Mouse (Mus musculus) liver (tissue): ENCODE data around the gene Cstad.

Experiments
- DNase-seq: peaks from one replicate; pipeline ENCODE4 v3.0.0-alpha.2; 2020; ENCODE audit warnings: mixed read lengths

The Cstad gene

GRCm38 (mm10) chr2:30594641-30595379 lies at the start of gene Cstad:
Gene Cstad, plus strand, starts transcription at chr2:30595040.
- peak; percentile 67 for DNase-seq

DNA sequence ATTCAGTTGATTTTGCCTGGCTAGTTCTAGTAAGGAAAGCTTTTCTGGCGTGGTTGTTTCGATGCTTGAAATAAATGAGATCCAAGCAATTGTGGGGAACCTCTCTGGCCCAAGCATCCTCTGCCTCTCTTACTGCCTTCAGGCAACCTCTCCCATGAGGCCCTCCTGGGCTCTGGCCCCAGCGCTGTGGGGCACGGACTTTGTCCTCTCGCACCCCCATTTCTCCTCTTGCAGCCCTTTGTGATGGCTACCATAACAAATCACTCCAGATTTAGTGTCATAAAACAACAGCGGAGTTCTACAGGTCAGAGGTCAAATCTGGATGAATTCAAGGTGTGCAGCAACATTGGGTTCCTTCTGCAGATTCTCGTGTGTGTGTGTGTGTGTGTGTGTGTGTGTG lies 49.1 kb upstream of the Cstad start:
- DNase-seq = no peak

DNA sequence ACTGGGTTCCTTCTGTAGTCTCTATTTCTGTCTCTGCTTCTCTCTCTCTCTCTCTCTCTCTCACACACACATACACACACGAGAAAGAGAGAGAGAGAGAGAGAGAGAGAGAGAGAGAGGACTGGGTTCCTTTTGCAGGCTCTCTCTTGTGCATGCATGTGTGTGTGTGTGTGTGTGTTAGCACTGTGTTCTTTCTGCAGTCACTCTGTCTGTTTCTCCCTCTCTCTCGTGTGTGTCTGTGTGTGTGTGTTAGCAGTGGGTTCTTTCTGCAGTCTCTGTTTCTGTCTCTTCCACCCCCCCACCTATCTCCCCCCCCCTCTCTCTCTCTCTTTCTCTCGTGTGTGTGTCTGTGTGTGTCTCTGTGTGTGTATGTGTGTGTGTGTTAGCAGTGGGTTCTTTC lies 48.6 kb upstream of the Cstad start:
- no peak for DNase-seq

- DNase-seq = peak; percentile 36
Observed at GRCm38 (mm10) chr2:30547455-30548217, 47.2 kb upstream of the Cstad start.

- DNase-seq = no peak
Observed at GRCm38 (mm10) chr2:30551579-30551978, 43.3 kb upstream of the Cstad start.

- no peak for DNase-seq
Observed at GRCm38 (mm10) chr2:30553851-30554540, 40.8 kb upstream of the Cstad start.

GRCm38 (mm10) chr2:30555257-30555656 lies 39.6 kb upstream of the Cstad start:
- DNase-seq = no peak

- no peak for DNase-seq
Observed at GRCm38 (mm10) chr2:30556495-30556894, 38.3 kb upstream of the Cstad start.

DNA sequence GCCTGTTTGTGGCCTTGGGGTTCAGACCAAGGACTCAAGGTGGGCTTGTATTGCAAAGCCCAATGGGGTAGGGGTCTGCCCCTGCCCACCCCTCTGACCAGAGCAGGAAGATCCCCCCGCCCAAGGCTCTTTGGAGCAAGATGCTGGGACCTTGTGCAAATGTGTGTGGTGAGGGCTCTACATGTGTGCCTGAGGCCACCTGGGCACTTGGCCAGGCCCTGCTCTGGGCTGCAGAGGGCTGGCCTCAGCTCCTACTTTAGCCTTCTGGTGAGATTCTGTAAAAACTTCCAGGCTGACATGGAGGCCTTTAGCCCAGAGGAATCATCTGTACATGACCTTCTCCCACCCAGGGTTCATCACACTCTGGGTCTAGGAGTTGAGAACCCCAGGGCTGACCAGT lies 35.3 kb upstream of the Cstad start:
- DNase-seq = no peak

GRCm38 (mm10) chr2:30562553-30562952 lies 32.3 kb upstream of the Cstad start:
- no peak for DNase-seq

GRCm38 (mm10) chr2:30571647-30572046 lies 23.2 kb upstream of the Cstad start:
- DNase-seq = no peak

GRCm38 (mm10) chr2:30573522-30573921 lies 21.3 kb upstream of the Cstad start:
- no peak for DNase-seq

DNA sequence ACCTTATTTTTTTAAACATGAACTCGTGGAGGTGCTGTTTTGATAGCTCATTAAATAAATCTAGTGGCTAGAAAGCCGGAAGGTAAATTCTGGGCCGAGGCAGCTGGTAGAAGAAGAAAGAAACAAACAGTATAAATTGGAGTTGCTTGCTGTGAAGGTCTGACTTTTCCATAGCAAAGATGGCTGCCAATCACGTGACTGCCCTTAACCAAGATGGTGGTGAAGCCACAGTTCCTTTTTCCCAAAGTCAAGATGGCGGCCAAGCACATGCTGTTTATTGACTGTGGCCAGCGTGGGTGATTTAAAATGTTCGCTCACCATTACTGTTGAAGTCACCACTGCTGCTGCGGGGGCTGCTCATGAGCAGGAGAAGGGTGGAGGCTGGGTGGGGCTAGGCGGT lies 17.8 kb upstream of the Cstad start:
- no peak for DNase-seq

DNA sequence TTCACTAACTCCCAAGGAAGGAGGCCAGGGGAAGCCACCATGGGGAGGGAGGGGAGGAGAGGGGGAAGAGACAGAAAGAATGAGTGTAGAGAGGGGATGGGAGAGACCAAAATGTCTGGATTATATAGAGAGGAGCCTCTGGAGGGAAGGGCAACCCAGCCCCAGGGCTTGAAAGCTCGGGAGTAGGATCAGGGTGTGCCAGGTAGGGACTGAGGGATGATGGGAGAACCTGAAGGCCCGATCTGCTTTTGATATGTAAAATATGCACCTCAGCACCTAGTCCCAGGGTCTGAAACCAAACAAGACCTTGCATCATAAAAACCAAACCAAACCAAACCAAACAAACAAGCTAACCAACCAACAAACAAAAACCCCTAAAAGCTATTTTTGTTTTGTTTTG lies 16.8 kb upstream of the Cstad start:
- DNase-seq = no peak

- DNase-seq = peak; percentile 52
Observed at GRCm38 (mm10) chr2:30587161-30587560, 7.7 kb upstream of the Cstad start.

DNA sequence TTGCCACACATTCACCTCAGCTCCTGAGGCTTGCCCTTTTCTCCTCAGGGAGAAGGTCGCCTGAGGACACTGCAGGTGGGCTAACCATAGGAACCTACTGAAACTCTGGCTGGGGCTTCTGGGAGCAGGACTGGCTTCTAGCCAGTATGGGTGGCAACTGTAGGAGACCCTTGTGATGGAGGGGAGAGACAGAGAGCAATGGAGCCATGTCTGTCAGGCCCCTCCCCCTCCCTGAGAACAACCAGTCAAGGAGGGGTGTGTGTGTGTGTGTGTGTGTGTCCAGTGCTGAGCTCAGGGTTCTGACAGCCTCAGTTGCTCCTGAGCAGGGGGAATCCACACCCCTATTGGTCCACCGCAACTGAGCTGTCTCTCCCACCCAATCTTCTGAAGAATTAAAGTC lies 7.2 kb upstream of the Cstad start:
- DNase-seq = no peak

GRCm38 (mm10) chr2:30588985-30589511 lies 5.8 kb upstream of the Cstad start:
- no peak for DNase-seq

DNA sequence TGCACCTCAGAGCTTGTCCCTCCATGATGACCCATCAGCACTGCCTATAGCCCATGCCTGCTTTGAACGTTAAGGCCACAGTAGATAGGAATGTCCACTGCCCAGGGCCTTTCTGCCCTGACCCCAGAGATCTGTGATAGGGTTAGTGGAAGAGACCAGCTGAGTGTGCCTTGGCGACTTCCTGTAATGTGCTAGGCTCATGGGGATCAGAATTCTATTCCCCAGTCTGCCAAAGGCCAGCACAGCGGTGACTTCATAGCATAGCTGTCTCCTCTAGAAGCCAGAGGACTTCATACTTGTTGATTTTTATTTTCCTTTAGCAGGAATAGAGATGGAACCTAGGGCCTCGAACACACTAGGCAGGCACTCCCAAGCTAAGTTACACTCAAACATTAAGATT lies 5.1 kb upstream of the Cstad start:
- DNase-seq = no peak

DNA sequence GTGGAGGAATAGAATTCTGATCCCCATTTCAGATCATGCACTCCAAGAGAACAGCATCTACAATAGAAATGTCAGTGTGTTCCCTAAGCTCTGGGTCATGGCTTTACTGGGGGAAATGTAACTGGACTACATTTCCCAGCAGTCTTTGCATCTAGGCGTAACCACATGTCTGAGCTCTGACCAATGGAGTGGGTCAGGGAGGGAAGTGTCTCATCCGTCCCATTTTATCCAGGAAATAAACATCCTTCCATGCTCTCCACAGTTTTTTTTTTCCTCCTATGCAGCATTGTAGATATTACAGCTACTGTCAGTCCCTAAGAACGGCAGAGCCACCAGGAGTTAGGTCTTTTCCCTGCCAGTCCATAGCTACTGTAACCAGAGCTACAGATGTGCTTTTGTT lies 3.9 kb upstream of the Cstad start:
- peak; percentile 29 for DNase-seq

GRCm38 (mm10) chr2:30592391-30592790 lies 2.4 kb upstream of the Cstad start:
- DNase-seq = no peak

DNA sequence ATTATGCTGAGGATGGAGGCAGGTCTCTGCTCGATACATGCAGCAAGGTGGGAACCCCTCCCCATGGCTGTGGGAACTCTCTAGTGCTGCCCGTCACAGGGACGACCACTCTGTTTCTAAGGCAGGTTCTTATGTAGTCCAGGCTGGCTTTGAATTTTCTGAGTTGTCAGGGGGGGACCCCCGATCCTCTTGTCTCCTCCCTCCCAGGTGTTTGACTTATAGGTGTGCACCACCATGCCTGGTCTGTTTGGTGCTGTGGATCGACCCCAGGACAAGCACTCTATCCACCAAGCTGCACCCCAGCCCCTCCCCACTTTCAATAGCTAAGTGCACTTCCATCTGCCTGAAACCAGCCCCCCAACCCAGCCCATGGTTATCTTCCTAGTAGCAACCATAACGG lies 1.9 kb upstream of the Cstad start:
- DNase-seq = no peak

- DNase-seq = no peak
Observed at GRCm38 (mm10) chr2:30593636-30594310, 1.1 kb upstream of the Cstad start.

GRCm38 (mm10) chr2:30595796-30596195 lies 956 bp downstream of the Cstad start:
- DNase-seq = no peak
